Mouse (Mus musculus) left cerebral cortex, adult 18-20 months (tissue): ENCODE data around the gene Lrrc8c. TPM values are rescaled to one million over a fixed set of nuclear protein-coding genes. Genes with fewer than 3 reads are reported as not detected.

Experiments used
- DNase-seq, 2 experiments: peaks; one replicate each; pipeline ENCODE4 v3.0.0; 2021 to 2022; ENCODE audit warnings: low spot score in 2 of 2, mixed read lengths in 1 of 2
- long read RNA-seq, 2 experiments: library from polyadenylated mRNA; stranded (forward); transcript quantifications; one replicate each; pipeline ENCODE4 v2.0.0; 2021
- total RNA-seq, 2 experiments: library from RNA; stranded (reverse); gene quantifications; 2 replicates each; pipeline ENCODE4 v1.2.3; 2021

Gene Lrrc8c
- total RNA-seq = 10 to 100 TPM; 30.7 to 31.0 TPM
- long read RNA-seq, experiment 1, full-length matches to known transcripts = 12 of 19 reads
- long read RNA-seq, experiment 1, partial matches to known transcripts = 1 of 19 reads
- long read RNA-seq, experiment 1, other reads (novel, unspliced or antisense) = 6 of 19 reads
- long read RNA-seq, experiment 2, full-length matches to known transcripts = 5 of 7 reads
- long read RNA-seq, experiment 2, partial matches to known transcripts = 0 of 7 reads
- long read RNA-seq, experiment 2, other reads (novel, unspliced or antisense) = 2 of 7 reads

DNA sequence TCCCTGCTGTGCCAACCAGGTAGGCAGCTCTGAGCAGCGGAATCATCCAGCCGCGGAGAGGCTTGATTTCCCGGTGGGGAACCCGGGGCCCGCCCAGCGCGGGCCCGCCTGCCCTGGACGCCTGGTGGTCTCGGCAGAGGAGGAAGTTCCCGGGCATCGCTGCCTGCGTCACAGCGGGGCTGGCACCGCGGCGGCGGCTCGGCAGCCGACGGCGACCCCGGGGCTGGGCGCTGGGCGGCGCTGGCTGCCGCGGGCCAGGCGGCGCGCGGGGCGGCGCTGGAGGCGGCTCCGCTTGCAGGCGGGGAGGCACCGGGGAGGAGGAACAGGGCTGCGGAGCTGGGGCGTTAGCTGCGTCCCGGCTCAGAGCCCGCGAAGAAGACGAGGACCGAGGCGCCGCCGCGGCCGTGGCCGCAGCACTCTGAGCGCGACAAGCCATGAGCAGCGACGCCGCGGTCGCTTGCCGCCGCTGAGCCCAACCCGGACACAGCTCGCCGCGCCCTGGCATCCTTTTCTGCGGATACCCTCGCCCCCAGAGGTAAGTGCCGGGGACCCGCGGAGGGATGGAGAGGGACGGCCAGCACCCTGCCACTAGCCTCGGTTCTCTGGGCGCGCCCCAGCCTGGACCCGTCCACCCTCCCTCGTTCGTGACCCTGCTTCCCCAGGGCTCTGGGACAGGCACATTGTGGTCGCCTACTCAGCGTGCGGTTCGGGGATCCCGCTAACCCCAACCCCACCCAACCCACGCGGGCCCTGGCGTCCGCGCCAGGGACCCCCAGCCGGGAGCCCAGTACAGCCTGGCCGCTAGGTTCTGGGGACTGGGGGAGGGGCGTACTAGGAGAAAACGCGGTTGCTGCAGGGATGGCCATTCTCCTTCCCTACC is at the start of gene Lrrc8c:
TSS of gene Lrrc8c (plus strand) at position 293 of the 880 bp plus-strand sequence.
- peak; percentile 76 to 90 for DNase-seq

DNA sequence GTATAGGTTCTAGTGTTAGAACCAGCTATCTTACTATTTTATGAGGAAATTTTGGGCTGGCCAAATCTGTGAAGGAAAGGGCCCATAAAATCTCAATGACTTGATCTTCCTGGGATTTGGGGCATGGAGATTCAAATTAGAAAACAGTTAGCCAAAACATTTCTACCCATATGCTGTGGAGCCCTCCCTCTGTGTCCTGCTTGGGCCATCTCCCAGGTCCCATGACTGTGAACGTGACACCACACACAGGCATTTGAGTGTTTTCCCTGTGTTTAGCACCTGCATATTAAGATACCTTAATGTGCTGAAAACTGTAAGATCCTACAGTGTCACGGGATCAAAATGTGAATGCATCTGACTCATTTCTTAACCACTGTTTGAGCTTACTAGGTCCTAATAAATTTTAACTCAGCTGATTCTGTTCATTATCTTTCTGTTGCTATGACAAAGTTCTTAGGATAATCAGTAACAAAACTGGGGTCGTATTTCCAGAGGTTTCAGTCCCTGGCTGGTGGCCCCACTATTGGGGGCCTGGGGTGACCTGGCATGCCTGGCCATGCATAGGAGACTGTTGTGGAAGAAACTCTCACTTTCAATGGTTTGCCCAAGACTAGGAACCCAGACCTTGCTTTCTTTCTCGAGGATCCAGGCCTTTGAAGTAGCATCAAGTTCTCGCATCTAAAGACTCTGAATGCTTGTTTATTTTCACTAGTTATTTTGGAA is 46.0 kb upstream of the Lrrc8c start:
- DNase-seq = no peak

DNA sequence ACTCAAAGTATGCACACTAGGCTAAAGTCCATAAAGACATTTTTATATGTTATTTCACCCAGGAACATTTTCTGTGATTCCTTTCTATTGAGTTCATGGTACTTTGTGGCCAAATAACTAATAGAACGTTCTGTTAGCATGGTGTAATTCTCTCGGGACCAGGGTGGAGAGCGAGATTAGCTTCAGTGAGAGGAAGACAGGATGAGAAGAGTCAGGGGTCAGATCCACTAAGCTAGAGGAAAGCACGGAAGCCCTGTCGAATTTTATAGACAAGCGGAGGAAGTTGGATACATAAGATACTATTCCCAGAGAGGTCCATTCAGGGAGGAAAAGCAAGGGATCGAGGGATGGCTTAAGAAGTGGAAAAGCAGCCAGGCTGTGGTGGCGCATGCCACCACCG is 41.7 kb upstream of the Lrrc8c start:
- DNase-seq = no peak

DNA sequence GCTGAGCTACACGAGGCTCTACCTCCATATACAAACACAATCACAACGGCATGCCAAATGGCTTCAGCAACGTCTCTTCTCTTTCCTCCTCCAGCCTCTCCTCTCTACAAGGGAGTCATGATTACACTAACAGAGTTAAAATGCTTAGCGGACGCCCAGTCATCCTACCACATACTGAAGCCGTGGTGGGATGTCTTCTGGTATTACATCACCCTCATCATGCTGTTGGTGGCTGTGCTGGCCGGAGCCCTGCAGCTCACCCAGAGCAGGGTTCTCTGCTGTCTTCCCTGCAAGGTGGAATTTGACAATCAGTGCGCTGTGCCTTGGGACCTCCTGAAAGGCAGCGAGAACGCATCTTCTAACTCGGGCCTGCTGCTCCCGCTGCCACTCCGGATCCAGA is 39.5 kb upstream of the Lrrc8c start:
- DNase-seq = no peak

- DNase-seq = no peak
Observed at GRCm38 (mm10) chr5:105480561-105480960, 38.6 kb upstream of the Lrrc8c start.

- DNase-seq = no peak
Observed at GRCm38 (mm10) chr5:105483632-105484031, 35.6 kb upstream of the Lrrc8c start.

DNA sequence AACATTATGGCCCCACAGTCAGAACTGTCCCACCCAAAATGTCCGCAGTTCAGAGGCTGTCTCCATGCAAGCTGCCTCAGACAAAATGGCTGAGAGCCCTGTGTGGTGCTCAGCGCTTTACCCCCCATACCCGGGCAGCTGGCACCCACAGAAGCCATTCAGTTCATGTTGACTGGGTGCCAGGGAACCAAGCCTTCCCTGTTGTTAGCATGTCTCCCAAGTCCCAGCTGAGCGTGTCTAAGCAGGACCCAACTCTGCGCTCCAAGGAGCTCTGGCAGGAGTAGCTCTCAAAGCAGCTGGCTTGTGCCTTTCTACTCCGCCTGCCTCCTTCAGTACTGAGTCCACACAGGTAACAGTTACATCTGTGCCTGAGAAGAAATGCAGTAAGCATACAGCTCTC is 34.9 kb upstream of the Lrrc8c start:
- DNase-seq = no peak

DNA sequence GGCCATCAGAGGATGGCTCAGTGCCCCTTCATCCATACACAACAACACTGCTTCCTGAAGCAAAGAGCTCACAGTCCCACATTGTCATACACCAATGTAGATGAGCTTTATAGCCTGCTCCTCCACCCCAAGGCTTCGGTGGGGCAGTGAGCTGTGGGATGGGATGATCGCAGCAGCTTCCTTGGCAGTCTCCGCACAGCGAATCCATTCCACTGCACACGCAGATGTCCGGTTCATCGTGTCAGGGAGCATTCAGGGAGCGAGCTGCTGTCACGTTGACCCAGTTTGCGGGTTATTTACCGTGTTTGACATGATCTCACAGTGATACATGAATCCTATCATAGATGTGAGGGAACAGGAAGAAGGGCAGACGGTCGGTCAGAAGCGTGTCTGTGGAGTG is 34.3 kb upstream of the Lrrc8c start:
- no peak for DNase-seq

GRCm38 (mm10) chr5:105490211-105490610 is 29.0 kb upstream of the Lrrc8c start:
- no peak for DNase-seq

DNA sequence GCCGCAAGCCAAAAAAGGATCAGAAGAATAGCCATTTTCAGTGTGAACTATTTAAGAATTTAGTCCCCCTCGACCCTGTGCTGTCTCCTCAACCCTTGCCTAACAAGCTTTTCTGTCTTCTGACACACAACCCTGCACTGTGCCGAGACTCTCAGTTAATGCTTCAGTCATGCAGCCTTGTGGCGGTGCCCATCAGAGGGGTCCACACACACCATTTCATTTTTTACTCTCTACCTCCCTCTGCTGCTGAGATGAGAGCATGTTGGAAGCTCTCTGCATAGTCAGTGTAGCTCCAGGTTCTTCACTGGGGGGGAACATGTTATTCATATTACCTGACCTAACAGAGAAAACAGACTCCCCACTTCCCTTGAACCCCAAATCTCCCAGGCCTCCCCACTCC is 27.8 kb upstream of the Lrrc8c start:
- DNase-seq = no peak

- no peak for DNase-seq
Observed at GRCm38 (mm10) chr5:105492367-105493246, 26.6 kb upstream of the Lrrc8c start.

GRCm38 (mm10) chr5:105493377-105493776 is 25.8 kb upstream of the Lrrc8c start:
- DNase-seq = no peak

- peak; percentile 33 to 61 for DNase-seq
Observed at GRCm38 (mm10) chr5:105494246-105494917, 24.8 kb upstream of the Lrrc8c start.

GRCm38 (mm10) chr5:105494918-105495901 is 24.0 kb upstream of the Lrrc8c start:
- DNase-seq = peak; percentile 56 to 61

GRCm38 (mm10) chr5:105496133-105496532 is 23.1 kb upstream of the Lrrc8c start:
- no peak for DNase-seq

GRCm38 (mm10) chr5:105496586-105496985 is 22.6 kb upstream of the Lrrc8c start:
- DNase-seq = no peak

DNA sequence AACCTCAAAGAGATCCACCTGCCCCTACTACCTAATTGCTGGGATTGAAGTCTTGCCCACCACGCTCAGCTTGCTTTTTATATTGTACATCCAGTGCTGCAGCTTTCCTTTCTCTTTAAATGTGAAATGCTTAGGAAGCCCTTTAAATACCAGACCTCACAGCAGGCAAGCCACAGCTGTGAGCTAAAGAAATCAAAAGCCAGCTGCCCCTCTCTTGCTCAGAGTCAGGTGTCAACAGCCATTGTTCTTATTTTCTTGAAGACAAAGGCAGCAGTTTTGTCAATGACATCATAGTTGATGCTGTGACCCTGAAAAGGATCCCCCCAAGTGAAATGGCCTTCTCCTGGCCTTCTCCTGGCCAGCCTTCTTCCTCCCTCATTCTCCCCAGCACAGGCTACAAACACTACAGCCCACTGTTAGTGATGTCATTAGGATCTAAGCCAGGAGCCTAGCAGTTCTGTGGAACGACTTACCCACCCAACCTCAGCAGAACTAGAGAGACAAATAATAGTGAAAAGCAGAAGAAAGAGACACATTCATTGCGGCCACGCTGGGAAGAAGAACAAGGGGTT is 20.7 kb upstream of the Lrrc8c start:
- DNase-seq = no peak

DNA sequence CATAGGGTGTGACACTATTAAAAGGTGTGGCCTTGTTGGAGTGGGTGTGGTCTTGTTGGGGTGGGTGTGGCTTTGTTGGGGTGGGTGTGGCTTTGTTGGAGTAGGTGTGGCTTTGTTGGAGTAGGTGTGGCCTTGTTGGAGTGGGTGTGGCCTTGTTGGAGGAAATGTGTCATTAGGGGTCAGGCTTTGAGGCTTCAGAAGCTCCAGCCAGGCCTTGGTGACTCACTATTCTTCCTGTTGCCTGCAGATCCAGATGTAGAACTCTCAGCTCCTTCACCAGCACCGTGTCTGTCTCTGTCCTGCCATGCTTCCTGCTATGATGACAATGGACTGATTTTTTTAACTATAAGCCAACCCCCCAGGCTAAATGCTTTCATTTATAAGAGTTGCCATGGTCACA is 19.8 kb upstream of the Lrrc8c start:
- DNase-seq = no peak
